In genomic region chr13:33622921-33623320, GRCm38 (mm10) we compare ENCODE assay signal across 42 mouse cellular contexts. TPM values are rescaled to one million over a fixed set of nuclear protein-coding genes. Genes with fewer than 3 reads are reported as not detected.
"Had no signal": no experiment of that assay in that cellular context is flagged by ENCODE, and none has a peak within 500 bp of the region (broad histone marks: within the 10 kb centered on the region; RNA-seq: fewer than 3 reads in every experiment).

No protein-coding gene starts in this region.

- H3K4me2 ChIP-seq: heart, embryonic 12.5 days; heart, embryonic 13.5 days; heart, embryonic 15.5 days; hindbrain, embryonic 12.5 days; hindbrain, embryonic 13.5 days; hindbrain, embryonic 14.5 days; hindbrain, embryonic 15.5 days; intestine, embryonic 15.5 days; kidney, embryonic 15.5 days had no signal

- H3K9me3 ChIP-seq: heart, embryonic 15.5 days; intestine, embryonic 15.5 days; kidney, embryonic 15.5 days had no signal

- H3K4me1 ChIP-seq: heart, embryonic 12.5 days; heart, embryonic 13.5 days; heart, embryonic 15.5 days; hindbrain, embryonic 10.5 days; hindbrain, embryonic 12.5 days; hindbrain, embryonic 13.5 days; hindbrain, embryonic 15.5 days; intestine, embryonic 15.5 days; kidney, embryonic 15.5 days had no signal

- H3K27ac ChIP-seq: heart, embryonic 13.5 days; heart, embryonic 15.5 days; hindbrain, embryonic 10.5 days; hindbrain, embryonic 12.5 days; hindbrain, embryonic 13.5 days; hindbrain, embryonic 14.5 days; hindbrain, embryonic 15.5 days; hindbrain, postnatal 0 days; intestine, embryonic 15.5 days; kidney, embryonic 15.5 days; kidney, postnatal 0 days; layer of hippocampus, adult 2 months; left cerebral cortex, adult 2 months had no signal

- H3K4me3 ChIP-seq: heart, embryonic 12.5 days; heart, embryonic 13.5 days; heart, embryonic 15.5 days; hindbrain, embryonic 10.5 days; hindbrain, embryonic 12.5 days; hindbrain, embryonic 13.5 days; hindbrain, embryonic 15.5 days; intestine, embryonic 15.5 days; kidney, embryonic 15.5 days; layer of hippocampus, adult 2 months; left cerebral cortex, adult 2 months had no signal

- DNase-seq: heart, postnatal 10 days; heart, postnatal 14 days; heart, postnatal 36 days; heart, postnatal 4 days; kidney, adult 11 months; kidney, adult 18-20 months; kidney, adult 2 months; kidney, adult 8-10 months; kidney, adult 9 months; kidney, postnatal 10 days; kidney, postnatal 14 days; kidney, postnatal 25 days; kidney, postnatal 36 days; kidney, postnatal 4 days; layer of hippocampus, adult 9-11 months; layer of hippocampus, postnatal 36 days had no signal

- H3K27me3 ChIP-seq: heart, embryonic 12.5 days; heart, embryonic 13.5 days; heart, embryonic 15.5 days; hindbrain, embryonic 12.5 days; hindbrain, embryonic 13.5 days; hindbrain, embryonic 15.5 days; intestine, embryonic 15.5 days; kidney, embryonic 15.5 days had no signal

- H3K36me3 ChIP-seq: heart, embryonic 12.5 days; heart, embryonic 13.5 days; heart, embryonic 15.5 days; hindbrain, embryonic 10.5 days; hindbrain, embryonic 12.5 days; hindbrain, embryonic 13.5 days; hindbrain, embryonic 15.5 days; intestine, embryonic 15.5 days; kidney, embryonic 15.5 days had no signal

- H3K9ac ChIP-seq: heart, embryonic 12.5 days; heart, embryonic 13.5 days; heart, embryonic 15.5 days; hindbrain, embryonic 12.5 days; hindbrain, embryonic 13.5 days; hindbrain, embryonic 14.5 days; hindbrain, embryonic 15.5 days; intestine, embryonic 15.5 days; kidney, embryonic 15.5 days had no signal

- ATAC-seq: hindbrain, embryonic 16.5 days; hindbrain, postnatal 0 days; inflammation-experienced regulatory T-cells, adult 6 months; intestine, embryonic 15.5 days; intestine, embryonic 16.5 days; intestine, postnatal 0 days had no signal

RNA-seq across cellular contexts. Expression of gene Serpinb6d, which starts 38.3 kb away (rescaled TPM):
- polyA plus RNA-seq: heart, embryonic 12.5 days; heart, embryonic 13.5 days; heart, embryonic 14.5 days; heart, embryonic 15.5 days; heart, embryonic 16.5 days; heart, postnatal 0 days; hindbrain, embryonic 10.5 days; hindbrain, embryonic 11.5 days; hindbrain, embryonic 12.5 days; hindbrain, embryonic 13.5 days; hindbrain, embryonic 14.5 days; hindbrain, embryonic 15.5 days; hindbrain, embryonic 16.5 days; hindbrain, postnatal 0 days; inflammation-experienced regulatory T-cells, adult 6 months; intestine, embryonic 14.5 days; intestine, embryonic 15.5 days; intestine, embryonic 16.5 days; intestine, postnatal 0 days; kidney, adult 2 months; kidney, embryonic 14.5 days; kidney, embryonic 15.5 days; kidney, embryonic 16.5 days; kidney, postnatal 0 days; large intestine, adult 2 months had no signal
